Mouse (Mus musculus): Measurements from ENCODE around the gene Zfp712.
A peak's percentile ranks its signal among the peaks of the same experiment; 100 is the strongest.

The Zfp712 gene

GRCm38 (mm10) chr13:67060786-67061358, at the start of gene Zfp712:
Gene Zfp712, minus strand, starts transcription at chr13:67061170.
- peak; percentile 80 to 85 for DNase-seq (ENCODE audit: low spot score in 2 of 2)

DNA sequence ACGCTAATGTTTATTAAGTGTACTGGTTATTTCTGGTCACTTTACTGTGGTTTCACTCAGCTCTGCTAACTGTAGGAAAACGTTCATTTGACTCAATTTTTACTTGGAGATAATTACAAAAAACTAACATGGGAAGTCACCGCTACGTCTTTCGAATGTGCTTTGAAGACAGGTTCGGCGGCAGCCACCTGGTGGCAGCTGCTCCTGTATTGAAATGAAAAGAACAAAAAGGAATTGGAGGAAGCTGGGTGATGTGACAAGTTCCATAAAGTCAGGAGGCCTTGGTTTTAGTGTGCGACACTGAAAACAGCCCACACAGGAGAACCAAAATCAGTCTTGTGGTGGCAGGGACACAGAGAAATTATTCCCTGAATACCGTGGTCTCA, 47.8 kb upstream of the Zfp712 start:
- DNase-seq (ENCODE audit: low spot score in 2 of 2) = no peak

GRCm38 (mm10) chr13:67108194-67108820, 47.3 kb upstream of the Zfp712 start, which contains the start of gene Gm28557:
Gene Gm28557, minus strand, starts transcription at chr13:67108604.
- DNase-seq (ENCODE audit: low spot score in 2 of 2) = peak; percentile 78 to 86

GRCm38 (mm10) chr13:67107681-67108080, 46.7 kb upstream of the Zfp712 start:
- no peak for DNase-seq (ENCODE audit: low spot score in 2 of 2)

GRCm38 (mm10) chr13:67097876-67098275, 36.9 kb upstream of the Zfp712 start, which contains the start of gene Zfp708:
Gene Zfp708, minus strand, starts transcription at chr13:67097976.
- DNase-seq (ENCODE audit: low spot score in 2 of 2) = no peak

- no peak for DNase-seq (ENCODE audit: low spot score in 2 of 2)
These were observed 29.2 kb upstream of the Zfp712 start for GRCm38 (mm10) chr13:67090154-67090553.

DNA sequence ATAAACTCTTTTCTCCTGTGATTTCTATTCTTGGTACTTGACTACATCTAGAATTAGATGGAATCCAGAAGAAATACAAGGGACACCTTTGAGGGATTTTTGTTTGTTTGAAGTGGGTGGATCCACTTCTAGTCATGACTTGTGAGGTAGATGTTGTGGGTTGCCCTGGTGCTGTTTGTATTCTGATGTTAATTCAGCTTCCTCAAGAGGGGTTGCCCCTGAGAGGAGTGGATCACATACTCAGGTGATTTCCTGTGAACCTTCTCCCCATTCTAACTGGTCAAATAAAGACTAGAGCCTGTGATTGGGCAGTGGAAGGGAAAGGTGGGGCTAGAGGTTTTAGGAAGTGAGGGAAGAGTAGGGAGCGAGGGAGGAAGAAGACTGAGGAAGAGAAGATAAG, 21.0 kb upstream of the Zfp712 start:
- DNase-seq (ENCODE audit: low spot score in 2 of 2) = no peak

GRCm38 (mm10) chr13:67081142-67081713, 20.3 kb upstream of the Zfp712 start:
- peak; percentile 64 to 66 for DNase-seq (ENCODE audit: low spot score in 2 of 2)

DNA sequence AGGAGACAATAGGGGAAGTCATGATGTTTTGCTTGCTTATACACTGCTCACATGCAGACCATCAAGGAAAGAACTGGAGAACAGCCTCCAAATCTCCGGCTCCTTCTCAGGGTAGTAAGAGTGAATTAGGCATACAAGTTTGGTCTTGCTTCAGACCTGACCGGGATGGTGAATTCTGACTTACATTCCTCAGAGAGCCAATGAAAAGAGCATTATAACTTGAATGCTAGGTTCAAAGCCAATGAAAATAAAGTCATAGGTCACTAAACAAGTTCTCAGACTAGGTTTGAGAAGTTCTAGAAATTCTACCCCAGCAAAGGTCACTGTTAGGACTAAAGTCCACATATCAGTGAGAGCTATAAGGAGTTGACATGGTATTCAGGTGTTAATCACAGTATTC, 16.3 kb upstream of the Zfp712 start:
- no peak for DNase-seq (ENCODE audit: low spot score in 2 of 2)

- DNase-seq (ENCODE audit: low spot score in 2 of 2) = no peak
These were observed 11.8 kb upstream of the Zfp712 start for GRCm38 (mm10) chr13:67072786-67073185.

DNA sequence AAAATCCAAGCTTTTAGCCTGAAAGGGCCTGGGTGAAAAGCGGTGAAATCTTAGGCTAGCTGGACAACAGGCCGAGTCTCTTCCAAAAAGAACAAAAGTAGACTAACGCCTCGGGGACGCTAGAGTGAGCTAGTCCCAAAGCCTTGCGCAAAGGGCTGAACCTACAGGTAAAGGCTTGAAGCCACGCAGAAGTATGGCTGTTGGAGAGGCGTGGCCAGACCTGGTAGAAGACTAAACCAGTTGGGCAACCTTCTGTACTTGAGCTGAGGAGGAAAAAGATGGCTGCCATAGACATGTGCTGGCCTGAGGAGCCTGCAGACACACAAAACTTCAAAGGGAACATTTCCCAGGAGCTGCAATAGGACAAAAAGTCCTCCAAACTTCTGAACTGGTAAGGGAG, 4.4 kb upstream of the Zfp712 start:
- no peak for DNase-seq (ENCODE audit: low spot score in 2 of 2)

GRCm38 (mm10) chr13:67062427-67062826, 1.5 kb upstream of the Zfp712 start:
- DNase-seq (ENCODE audit: low spot score in 2 of 2) = no peak

GRCm38 (mm10) chr13:67060161-67060785, 697 bp downstream of the Zfp712 start:
- no peak for DNase-seq (ENCODE audit: low spot score in 2 of 2)
